In the genomic region with DNA sequence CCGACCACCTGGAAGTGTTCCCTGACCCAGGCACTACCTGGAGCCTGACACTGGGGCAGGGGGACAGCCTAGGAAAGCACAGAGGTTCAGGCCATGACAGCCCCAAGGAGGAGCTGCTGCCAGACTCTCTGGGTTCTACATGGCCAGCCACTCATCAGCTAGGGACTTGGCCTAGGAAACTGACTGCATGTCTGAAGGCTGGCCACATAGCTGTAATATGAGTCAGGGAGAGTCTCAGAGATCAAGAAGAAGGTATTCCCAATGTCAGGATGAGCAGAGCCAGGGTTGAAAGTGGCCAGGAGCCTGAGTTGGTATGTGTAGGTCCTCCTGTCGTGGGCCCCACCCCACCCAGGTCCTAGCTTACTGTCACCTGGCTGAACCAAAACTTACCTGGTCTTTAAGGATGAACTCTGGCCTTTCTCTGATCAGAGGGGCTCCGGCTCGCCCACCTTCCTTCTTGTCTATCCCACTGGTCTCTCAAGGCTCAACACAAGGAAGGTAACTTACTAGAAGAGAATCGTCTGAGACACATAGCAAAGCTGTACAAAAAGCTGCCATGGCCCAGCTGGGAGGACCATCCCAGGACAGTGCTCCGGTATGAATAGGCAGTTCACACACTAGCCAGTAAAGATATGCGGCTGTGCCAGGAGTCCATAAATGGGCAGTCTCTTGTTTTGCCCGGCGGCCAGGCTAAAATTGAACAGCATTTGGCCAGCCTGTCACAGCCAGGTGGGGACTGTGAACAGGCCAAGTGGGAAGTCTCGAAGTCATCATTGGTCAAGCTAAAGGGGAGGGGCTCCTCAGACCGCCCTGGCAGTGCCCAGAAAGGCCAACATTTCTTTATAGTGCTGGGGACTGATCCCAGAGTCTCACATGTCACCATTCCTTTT, we compare ENCODE assay signal across 30 mouse cellular contexts. TPM values are rescaled to one million over a fixed set of nuclear protein-coding genes. Genes with fewer than 3 reads are reported as not detected.
DNase-seq lines count a peak whose midpoint lies in the region; ATAC-seq and TF ChIP-seq lines count a peak whose summit lies in the region.
"Had no signal": no experiment of that assay in that cellular context is flagged by ENCODE, and none has a peak within 500 bp of the region (broad histone marks: within the 10 kb centered on the region; RNA-seq: fewer than 3 reads in every experiment).

No protein-coding gene starts in this region.

- H3K27ac ChIP-seq in heart, adult 2 months: peak overlapping the region; percentile 90
- H3K27ac ChIP-seq in heart, embryonic 10.5 days: no peak overlapping the region
- H3K27ac ChIP-seq: embryonic facial prominence, embryonic 12.5 days; forebrain, embryonic 13.5 days; heart, embryonic 15.5 days; hindbrain, embryonic 12.5 days; liver, embryonic 15.5 days; lung, embryonic 15.5 days; neural tube, embryonic 13.5 days had no signal

- TF ChIP-seq CTCF in heart, adult 2 months (IDR thresholded peaks at IDR 0.05): no peak

- no peaks in the 10 kb centered on the region for H3K9me3 ChIP-seq in heart, embryonic 10.5 days
- H3K9me3 ChIP-seq: embryonic facial prominence, embryonic 12.5 days; forebrain, embryonic 13.5 days; heart, embryonic 15.5 days; hindbrain, embryonic 12.5 days; liver, embryonic 15.5 days; lung, embryonic 15.5 days; megakaryocyte, embryonic 14.5 days; neural tube, embryonic 13.5 days had no signal

- peak; percentile 79 for TF ChIP-seq EP300 in heart, adult 2 months (IDR thresholded peaks at IDR 0.05; ENCODE audit: insufficient read depth, low read depth, low read length)

- H3K4me3 ChIP-seq in heart, adult 2 months: peak overlapping the region; percentile 49
- H3K4me3 ChIP-seq in heart, embryonic 10.5 days: no peak overlapping the region
- H3K4me3 ChIP-seq: embryonic facial prominence, embryonic 12.5 days; erythroblast, embryonic 14.5 days; forebrain, embryonic 13.5 days; heart, embryonic 15.5 days; hindbrain, embryonic 12.5 days; liver, embryonic 15.5 days; lung, embryonic 15.5 days; megakaryocyte, embryonic 14.5 days; myocyte; neural tube, embryonic 13.5 days had no signal

- no peaks in the 10 kb centered on the region for H3K79me2 ChIP-seq in heart, adult 2 months (replicated peaks; ENCODE audit: control insufficient read depth, insufficient read depth, low read length)

- peak; percentile 34 to 37 for DNase-seq in cerebellum, postnatal 14 days
- DNase-seq in cerebellum, postnatal 4 days (ENCODE audit: low spot score in 2 of 2): no peak
- peak; percentile 55 to 80 for DNase-seq in heart, adult 2 months
- DNase-seq in heart, embryonic 10.5 days (ENCODE audit: low spot score): no peak
- peak; percentile 23 for DNase-seq in urinary bladder, adult 2 months (ENCODE audit: low spot score)
- DNase-seq in urinary bladder, postnatal 36 days (ENCODE audit: low spot score in 2 of 2): no peak
- DNase-seq in thymus, postnatal 10 days (ENCODE audit: low spot score in 2 of 2): no peak
- DNase-seq: adrenal gland, postnatal 36 days; cerebellum, adult 9-10 months; kidney, adult 18-20 months; kidney, postnatal 4 days; layer of hippocampus, adult 9-11 months; lung, postnatal 36 days; retina, postnatal 1 day; right cerebral cortex, postnatal 25 days; thymus, postnatal 36 days had no signal

- H3K9ac ChIP-seq in heart, adult 2 months (ENCODE audit: low read depth, low read length): peak overlapping the region; percentile 58
- H3K9ac ChIP-seq: embryonic facial prominence, embryonic 12.5 days; forebrain, embryonic 13.5 days; heart, embryonic 15.5 days; hindbrain, embryonic 12.5 days; liver, embryonic 15.5 days; lung, embryonic 15.5 days; neural tube, embryonic 13.5 days had no signal

- intact Hi-C loops in heart, adult 2 months (cut with DNase I): no loop called here

- WGBS in heart, adult 2 months: 61% methylated on average over 11 of the region's 11 CpGs
- WGBS in heart, embryonic 10.5 days: 83% methylated on average over 11 of the region's 11 CpGs

- peaks cover 1% of the 10 kb centered on the region; the same call in 1 of the 2 replicates for H3K4me1 ChIP-seq in heart, adult 2 months (ENCODE audit: control insufficient read depth, insufficient read depth, low read length)
- peaks cover 23% of the 10 kb centered on the region for H3K4me1 ChIP-seq in heart, embryonic 10.5 days
- H3K4me1 ChIP-seq: embryonic facial prominence, embryonic 12.5 days had no signal

- H3K27me3 ChIP-seq in heart, adult 2 months (ENCODE audit: control insufficient read depth, insufficient read depth, low read length): no peaks in the 10 kb centered on the region
- H3K27me3 ChIP-seq in heart, embryonic 10.5 days (ENCODE audit: insufficient read depth, poor library complexity, severe bottlenecking): no peaks in the 10 kb centered on the region; the same call in 1 of the 2 replicates
- H3K27me3 ChIP-seq: embryonic facial prominence, embryonic 12.5 days; forebrain, embryonic 13.5 days; heart, embryonic 15.5 days; hindbrain, embryonic 12.5 days; lung, embryonic 15.5 days; neural tube, embryonic 13.5 days had no signal

- peak; percentile 95 for TF ChIP-seq POLR2A in heart, adult 2 months (IDR thresholded peaks at IDR 0.05; ENCODE audit: insufficient read depth, low read depth, low read length)

- H3K36me3 ChIP-seq in heart, adult 2 months (ENCODE audit: control insufficient read depth, insufficient read depth, low read length): no peaks in the 10 kb centered on the region
- no peaks in the 10 kb centered on the region for H3K36me3 ChIP-seq in heart, embryonic 10.5 days
- H3K36me3 ChIP-seq: embryonic facial prominence, embryonic 12.5 days; heart, embryonic 15.5 days; hindbrain, embryonic 12.5 days; liver, embryonic 15.5 days; lung, embryonic 15.5 days; neural tube, embryonic 13.5 days had no signal

- no peak for ATAC-seq in erythroid progenitor cell, adult 5-6 weeks (replicated peaks; ENCODE audit: low FRiP score, poor library complexity, severe bottlenecking)
- ATAC-seq: CD4-positive, CD25-positive, alpha-beta regulatory T cell, adult 4 months; forebrain, embryonic 13.5 days; inflammation-experienced regulatory T-cells, adult 6 months; midbrain, embryonic 16.5 days had no signal

RNA-seq across cellular contexts. Expression of a gene that starts 7.9 kb away (rescaled TPM):
- total RNA-seq in heart, adult 2 months (2021): 10 to 100 TPM; 59.3 to 84.2 TPM
- 80.5 and 93.2 TPM in 2 replicates for polyA plus RNA-seq in heart, adult 2 months (2012; rRNA removed)
- 14.8 and 19.1 TPM in 2 replicates for polyA plus RNA-seq in heart, embryonic 10.5 days (2016; fragmentation: Nextera tagmentation; extraction: Ambion mirVana)
- polyA plus RNA-seq in urinary bladder, adult 2 months (2012; rRNA removed): 25.1 and 28.9 TPM in 2 replicates
- total RNA-seq in erythroid progenitor cell, adult 5-6 weeks (2015; ENCODE audit: low replicate concordance): 8.4 and 13.3 TPM in 2 replicates
- 18.3 and 20.3 TPM in 2 replicates for total RNA-seq in erythroid progenitor cell, adult 5-6 weeks (2017; ENCODE audit: low replicate concordance)

RNA-seq across cellular contexts. Expression of a gene that starts 52.4 kb away (rescaled TPM):
- total RNA-seq in heart, adult 2 months (2021): 10 to 100 TPM; 13.9 to 14.8 TPM
- polyA plus RNA-seq in heart, adult 2 months (2012; rRNA removed): 5.9 and 9.9 TPM in 2 replicates
- polyA plus RNA-seq in heart, embryonic 10.5 days (2016; fragmentation: Nextera tagmentation; extraction: Ambion mirVana): 6.5 and 9.2 TPM in 2 replicates
- polyA plus RNA-seq in urinary bladder, adult 2 months (2012; rRNA removed): 12.6 and 16.6 TPM in 2 replicates
- 27.8 and 31.0 TPM in 2 replicates for total RNA-seq in erythroid progenitor cell, adult 5-6 weeks (2015; ENCODE audit: low replicate concordance)
- total RNA-seq in erythroid progenitor cell, adult 5-6 weeks (2017; ENCODE audit: low replicate concordance): 21.2 and 40.1 TPM in 2 replicates

Comparison
In these comparisons a context has a peak if more than half of its experiments do, and no peak if none do; other contexts are left out.
1. DNase-seq: peak in cerebellum, postnatal 14 days (2 of 2), heart, adult 2 months (2 of 2) and urinary bladder, adult 2 months (single experiment); none in cerebellum, postnatal 4 days (0 of 2), heart, embryonic 10.5 days (single experiment), urinary bladder, postnatal 36 days (0 of 2) and thymus, postnatal 10 days (0 of 2).